Mouse (Mus musculus) spleen, postnatal 10 days (tissue): ENCODE measurements around the gene Cdh26.
A peak's percentile ranks its signal among the peaks of the same experiment; 100 is the strongest.

ENCODE experiments used
- DNase-seq, 2 experiments: peaks; one replicate each; pipeline ENCODE4 v3.0.0; 2021 to 2022; ENCODE audit warnings: low spot score in 2 of 2

The Cdh26 gene

GRCm38 (mm10) chr2:178508279-178508678 lies 77.9 kb downstream of the Cdh26 start:
- DNase-seq: no peak

GRCm38 (mm10) chr2:178513043-178513442 lies 82.7 kb downstream of the Cdh26 start:
- peak in 1 of 2 experiments; percentile 29 for DNase-seq

DNA sequence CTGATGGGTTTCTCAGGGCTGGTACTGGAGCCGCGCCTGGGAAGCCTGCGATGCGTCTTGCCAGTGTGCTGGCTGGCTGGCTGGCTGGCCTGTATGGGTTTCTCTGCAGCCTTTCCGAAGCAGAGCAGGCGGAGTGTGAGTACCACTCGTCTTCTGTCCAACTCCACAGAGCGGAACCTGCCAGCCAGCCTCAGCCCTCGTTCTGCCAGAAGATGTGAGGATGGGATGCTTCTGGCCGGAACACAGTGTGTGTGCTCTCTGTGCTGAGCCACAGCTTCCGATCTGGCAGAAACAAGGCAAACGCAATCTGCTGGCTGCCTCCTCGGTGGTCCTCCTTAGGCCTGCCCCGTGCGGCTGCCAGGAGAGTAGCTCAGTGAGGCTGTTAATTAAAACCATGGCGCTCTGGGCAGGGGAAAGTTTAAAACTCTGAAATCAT lies 83.3 kb downstream of the Cdh26 start:
- no peak for DNase-seq

- DNase-seq: peak in 1 of 2 experiments; percentile 25
Measured at GRCm38 (mm10) chr2:178516421-178516820, 86.1 kb downstream of the Cdh26 start.

DNA sequence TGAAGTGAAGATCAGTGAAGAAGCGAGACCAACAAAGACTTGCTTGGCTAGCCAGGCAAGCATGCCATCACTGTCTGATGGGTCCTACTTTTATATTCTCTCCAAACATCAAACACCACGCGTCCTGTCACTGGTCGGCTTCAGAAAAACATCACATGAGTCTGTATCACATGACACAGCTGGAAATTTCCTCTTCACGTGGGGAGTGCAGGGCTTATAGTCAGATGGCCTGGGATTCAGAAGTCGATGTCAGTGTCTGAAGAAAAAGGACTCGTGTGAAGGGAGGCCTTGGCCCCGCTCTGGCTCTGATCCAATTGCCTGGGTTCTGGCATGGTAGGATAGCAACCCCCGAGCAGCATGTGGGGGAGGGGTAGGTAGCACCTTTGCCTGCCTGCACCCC lies 86.6 kb downstream of the Cdh26 start:
- no peak for DNase-seq

GRCm38 (mm10) chr2:178519321-178519720 lies 89.0 kb downstream of the Cdh26 start:
- DNase-seq: no peak

DNA sequence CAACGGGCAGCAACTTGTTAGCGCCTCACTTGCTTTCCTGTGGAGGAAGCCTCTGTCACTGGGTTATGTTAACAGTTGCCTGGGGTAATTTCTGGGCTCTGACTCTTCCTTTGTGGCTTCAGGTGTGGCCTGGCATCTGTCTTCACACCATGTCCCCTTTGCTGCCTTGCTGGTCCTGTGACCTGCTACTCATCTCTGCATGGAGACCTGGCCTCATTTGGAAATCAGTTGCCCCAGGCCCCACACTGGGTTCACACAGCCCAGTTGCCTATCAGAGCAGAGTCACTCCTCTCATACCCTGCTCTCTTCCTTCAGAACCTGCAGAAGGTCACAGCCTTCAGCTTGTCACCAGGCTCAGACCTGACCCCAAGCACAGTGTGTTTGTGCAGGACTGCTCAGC lies 89.9 kb downstream of the Cdh26 start:
- no peak for DNase-seq

- no peak for DNase-seq
Measured at GRCm38 (mm10) chr2:178522331-178522730, 92.0 kb downstream of the Cdh26 start.

- no peak for DNase-seq
Measured at GRCm38 (mm10) chr2:178522786-178523185, 92.5 kb downstream of the Cdh26 start.

- no peak for DNase-seq
Measured at GRCm38 (mm10) chr2:178526776-178527175, 96.4 kb downstream of the Cdh26 start.

DNA sequence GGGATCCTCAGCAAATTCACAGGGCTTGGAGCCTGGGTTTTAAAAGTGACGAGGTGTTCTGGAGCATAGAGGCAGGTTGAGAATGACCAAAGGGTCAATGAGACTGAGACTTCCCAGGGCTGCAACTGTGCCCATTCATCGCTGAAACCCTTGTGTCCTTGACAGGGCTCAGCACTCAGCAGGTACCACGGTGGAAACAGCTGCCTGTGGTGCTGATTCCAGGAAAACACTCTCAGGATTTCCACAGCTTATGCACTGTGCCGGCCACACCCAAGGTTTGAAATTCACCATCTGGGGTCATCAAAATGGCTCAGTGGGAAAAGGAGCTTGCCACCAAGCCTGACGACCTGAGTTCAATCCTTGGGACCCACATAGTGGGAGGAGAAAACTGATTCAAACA lies 100.9 kb downstream of the Cdh26 start:
- no peak for DNase-seq

- DNase-seq: no peak
Measured at GRCm38 (mm10) chr2:178536574-178536973, 106.2 kb downstream of the Cdh26 start.
